Mouse (Mus musculus): ENCODE data around the gene Tecr.
"Not testable (repeated sequence)": the region's sequence is repeated elsewhere in the genome, so short reads cannot be mapped to it uniquely, and the experiment has no call there.

Tecr gene

DNA sequence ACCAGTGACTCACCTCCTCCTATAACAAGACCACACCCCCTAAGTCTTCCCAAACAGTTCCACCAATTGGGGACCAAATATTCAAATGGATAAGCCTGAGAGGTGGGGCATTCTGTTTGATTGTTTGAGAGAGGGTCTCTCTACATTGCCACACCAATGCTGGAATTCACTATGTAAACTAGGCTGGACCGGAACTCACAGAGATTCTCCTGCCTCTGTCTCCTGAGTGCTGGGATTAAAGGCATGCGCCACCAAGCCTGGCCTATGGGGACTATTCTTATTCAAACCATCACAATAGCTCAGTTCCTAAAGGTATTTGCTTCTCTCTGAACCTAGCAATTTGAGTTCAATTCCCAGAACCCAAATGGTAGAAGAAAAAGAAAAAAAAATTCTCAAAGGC is 10.8 kb upstream of the Tecr start:
- DNase-seq (ENCODE audit: low read depth, low spot score), result no peak

DNA sequence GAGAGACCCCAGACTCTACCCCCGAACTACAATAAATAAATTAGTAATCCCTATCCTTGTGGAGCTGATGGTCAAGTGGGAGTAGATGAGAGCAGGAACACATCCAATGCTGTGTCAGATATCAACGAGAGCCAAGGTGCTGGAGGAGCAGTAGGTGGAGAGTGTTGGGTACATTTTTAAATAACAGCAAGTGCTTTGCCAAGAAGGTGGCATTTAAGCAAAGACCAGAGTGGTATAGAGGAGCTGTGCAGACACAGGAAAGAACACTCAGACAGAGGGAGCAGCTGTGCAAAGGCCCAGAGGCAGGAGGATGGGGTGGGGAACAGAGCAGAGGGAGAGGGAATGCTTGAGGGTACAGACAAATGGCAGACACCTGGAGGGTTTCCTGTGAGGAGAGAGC is 9.3 kb upstream of the Tecr start:
- no peak for DNase-seq (ENCODE audit: low read depth, low spot score)

DNA sequence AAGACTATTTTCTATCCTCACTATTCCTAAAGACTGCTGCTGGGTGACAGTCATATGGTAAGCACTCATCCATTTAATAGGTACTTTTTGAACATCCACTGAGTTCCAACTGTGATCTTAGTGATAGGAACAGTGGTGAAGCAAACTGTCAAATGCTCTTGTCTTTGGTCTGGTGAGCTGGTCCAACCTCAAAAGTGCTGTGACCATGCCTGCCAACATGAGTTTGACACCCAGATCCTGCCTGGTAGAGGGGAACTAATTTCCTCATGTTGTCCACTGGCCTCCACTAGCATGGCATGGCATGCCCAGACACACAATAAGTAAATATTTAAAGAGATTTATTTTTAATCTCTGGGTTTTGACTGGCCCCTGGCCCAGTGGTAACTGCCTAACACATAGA is 8.9 kb upstream of the Tecr start:
- no peak for DNase-seq (ENCODE audit: low read depth, low spot score)

DNA sequence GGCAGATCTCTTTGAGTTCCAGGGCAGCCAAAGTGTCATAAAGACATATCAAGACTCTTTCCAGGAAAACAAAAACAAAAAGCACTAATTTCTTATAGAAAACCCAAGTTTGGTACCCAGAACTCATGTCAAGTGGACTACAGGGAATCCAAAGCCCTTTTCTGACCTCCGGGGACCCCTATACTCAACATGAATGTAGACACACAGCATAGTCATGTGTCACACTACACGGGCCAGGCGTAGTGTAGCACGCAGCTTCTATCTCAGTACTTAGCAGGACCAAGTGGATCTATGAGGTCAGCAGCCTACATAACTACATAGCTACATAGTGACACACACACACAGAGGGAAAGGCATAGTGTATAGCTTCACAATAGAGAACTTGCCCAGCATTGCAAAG is 5.9 kb upstream of the Tecr start:
- no peak for DNase-seq (ENCODE audit: low read depth, low spot score)

DNA sequence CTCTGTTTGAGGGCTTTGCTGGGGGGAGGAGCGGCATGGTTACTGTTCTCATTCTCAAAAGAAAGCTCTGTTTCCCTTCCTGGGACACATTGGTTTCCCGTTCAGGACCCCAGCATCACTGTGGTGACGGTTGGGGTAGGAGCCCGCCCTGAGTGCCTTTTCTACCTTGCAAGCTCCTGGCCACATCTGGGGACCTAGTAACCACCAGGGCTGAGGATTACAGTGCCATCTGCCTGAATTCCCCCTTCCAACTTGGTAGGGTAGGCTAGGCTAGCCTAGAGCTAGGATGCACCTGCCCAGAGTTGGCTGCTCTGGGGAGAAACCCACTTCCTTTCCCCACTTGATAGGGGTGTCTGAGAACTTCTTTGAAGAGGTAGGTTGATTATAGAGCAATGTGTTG is 4.2 kb upstream of the Tecr start:
- DNase-seq (ENCODE audit: low read depth, low spot score), result no peak

DNA sequence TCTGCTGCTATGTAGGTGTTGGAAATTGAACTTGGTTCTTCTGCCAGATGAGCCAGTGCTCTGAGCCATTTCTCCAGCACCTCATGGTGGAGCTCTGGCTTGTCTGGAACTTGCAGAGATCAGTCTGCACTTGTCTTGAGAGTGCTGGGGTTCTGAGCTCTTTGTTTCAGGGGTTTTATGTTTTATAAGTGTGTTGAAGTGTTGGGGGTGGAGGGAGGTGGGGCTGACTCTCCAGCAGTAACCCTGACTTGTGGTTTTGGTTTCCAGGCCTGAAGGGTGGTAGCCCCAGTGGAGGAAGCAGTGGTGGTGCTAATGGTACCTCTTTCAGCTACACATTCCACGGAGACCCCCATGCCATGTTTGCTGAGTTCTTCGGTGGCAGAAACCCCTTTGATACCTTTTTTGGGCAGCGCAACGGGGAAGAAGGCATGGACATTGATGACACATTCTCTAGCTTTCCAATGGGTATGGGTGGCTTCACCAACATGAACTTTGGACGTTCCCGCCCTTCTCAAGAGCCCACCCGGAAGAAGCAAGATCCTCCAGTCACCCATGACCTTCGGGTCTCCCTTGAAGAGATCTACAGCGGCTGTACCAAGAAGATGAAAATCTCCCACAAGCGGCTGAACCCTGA is 1.9 kb upstream of the Tecr start:
- DNase-seq (ENCODE audit: low read depth, low spot score), result no peak

DNA sequence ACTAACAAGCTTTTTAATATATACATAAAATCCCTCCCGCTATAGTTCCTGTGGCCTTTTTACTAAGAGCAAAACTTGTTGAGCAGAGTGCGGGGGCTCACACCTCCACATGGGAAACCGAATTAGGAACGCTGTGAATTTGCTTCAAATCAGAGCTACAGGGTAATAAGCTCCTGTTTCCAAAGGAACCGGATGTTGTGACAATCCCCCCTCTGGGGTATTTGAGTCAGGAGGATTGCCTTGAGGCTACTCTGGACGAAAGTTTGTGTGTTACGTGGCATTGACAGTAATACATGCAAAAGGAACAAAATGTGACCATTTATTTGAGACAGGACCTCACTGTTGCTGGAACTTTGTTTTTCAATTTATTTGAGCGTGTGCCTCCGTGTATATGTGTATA is 1.3 kb upstream of the Tecr start:
- DNase-seq (ENCODE audit: low read depth, low spot score), result no peak

DNA sequence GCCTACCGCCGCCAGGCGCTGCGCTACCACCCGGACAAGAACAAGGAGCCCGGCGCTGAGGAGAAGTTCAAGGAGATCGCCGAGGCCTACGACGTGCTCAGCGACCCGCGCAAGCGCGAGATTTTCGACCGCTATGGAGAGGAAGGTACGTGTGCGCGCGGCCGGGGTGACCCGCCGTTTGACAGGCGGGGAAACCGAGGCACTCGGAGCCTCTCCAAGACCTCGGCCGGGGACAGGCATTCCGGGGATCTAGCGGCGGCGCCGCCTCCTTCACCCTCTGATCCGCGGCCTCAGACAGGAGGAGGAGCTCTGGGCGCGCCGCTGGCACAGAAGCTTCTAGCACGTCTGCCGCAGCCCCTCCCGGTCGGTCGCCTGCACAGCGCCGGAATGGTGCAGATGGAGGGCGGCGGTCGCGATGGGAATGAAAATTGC is 643 bp upstream of the Tecr start:
- DNase-seq (ENCODE audit: low read depth, low spot score), result peak; percentile 50

DNA sequence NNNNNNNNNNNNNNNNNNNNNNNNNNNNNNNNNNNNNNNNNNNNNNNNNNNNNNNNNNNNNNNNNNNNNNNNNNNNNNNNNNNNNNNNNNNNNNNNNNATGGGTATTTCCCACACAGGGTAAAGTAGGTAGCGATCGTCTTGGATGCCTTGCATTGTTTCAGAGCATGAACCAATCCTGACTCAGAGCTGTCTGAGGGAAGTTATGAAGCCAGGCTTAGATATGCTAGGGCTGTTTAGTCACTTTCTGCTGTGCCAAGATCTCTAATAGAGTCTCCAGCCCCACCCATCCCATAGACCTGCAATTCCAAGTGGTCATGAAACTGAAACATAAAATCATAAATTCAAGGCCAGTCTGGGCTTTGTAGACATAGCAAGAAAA is 5.1 kb downstream of the Tecr start:
- no peak for DNase-seq (ENCODE audit: low read depth, low spot score)

DNA sequence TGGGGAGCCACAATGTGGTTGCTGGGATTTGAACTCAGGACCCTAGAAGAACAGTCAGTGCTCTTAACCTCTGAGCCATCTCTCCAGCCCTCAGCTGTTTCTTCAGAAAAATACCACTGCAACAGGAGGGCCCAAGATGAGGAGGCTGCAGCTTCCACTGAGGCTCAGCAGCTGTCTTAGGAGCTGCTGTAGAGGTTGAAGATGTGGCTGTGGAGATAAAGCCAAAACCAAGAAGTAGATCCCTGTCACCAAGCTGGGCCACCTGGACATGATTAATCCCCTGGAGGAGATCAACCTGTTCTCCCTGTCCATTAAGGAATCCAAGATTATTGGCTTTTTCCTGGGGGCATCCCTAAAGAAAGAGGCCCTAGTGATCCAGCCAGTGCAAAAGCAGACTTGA is 8.0 kb downstream of the Tecr start:
- DNase-seq (ENCODE audit: low read depth, low spot score), result no peak

DNA sequence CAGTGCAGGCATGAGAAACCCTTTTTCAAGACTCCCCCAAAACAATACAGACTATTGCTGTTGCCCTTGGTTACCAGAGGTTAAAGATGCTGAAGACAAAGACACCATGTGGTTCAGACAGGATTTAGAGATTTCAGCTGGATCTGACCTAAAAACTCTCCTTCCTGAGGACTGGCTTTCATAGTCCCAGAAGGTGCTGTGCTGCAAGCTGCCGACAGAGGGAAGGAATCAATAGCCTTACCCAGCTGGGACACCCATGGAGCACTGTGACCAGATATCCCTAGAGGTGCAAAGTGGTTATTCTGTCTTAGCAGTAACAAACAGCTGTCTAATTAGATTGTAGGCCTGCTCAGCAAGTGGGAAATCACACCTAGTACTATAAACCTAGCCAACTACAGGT is 9.6 kb downstream of the Tecr start:
- DNase-seq (ENCODE audit: low read depth, low spot score), result no peak

DNA sequence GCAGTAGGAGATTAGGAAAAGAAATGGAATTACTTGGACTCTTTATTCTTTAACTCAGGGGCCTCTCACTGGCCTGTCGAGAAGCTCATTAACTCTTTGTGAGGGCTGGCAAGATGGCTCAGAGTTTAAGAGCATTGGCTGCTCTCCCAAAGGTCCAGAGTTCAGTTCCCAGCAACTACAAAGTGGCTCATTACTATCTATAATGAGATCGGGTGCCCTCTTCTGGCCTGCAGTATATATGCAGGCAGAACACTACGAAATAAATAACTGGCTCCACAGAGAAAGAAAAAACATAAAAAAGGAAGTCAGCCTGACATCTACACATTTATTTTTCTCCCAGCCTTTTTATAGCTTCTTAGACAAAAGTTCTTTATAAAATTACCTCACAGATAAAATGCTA is 11.4 kb downstream of the Tecr start:
- no peak for DNase-seq (ENCODE audit: low read depth, low spot score)

DNA sequence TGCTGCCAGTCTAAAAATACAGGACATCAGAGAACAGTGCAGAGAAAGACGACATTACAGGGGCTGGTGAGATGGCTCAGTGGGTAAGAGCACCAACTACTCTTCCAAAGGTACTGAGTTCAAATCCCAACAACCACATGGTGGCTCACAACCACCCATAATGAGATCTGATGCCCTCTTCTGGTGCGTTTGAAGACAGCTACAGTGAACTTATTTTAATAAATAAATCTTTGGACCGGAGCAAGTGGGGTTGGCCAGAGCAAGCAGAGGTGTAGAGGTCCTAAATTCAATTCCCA is 12.8 kb downstream of the Tecr start:
- DNase-seq (ENCODE audit: low read depth, low spot score), result not testable (repeated sequence)

DNA sequence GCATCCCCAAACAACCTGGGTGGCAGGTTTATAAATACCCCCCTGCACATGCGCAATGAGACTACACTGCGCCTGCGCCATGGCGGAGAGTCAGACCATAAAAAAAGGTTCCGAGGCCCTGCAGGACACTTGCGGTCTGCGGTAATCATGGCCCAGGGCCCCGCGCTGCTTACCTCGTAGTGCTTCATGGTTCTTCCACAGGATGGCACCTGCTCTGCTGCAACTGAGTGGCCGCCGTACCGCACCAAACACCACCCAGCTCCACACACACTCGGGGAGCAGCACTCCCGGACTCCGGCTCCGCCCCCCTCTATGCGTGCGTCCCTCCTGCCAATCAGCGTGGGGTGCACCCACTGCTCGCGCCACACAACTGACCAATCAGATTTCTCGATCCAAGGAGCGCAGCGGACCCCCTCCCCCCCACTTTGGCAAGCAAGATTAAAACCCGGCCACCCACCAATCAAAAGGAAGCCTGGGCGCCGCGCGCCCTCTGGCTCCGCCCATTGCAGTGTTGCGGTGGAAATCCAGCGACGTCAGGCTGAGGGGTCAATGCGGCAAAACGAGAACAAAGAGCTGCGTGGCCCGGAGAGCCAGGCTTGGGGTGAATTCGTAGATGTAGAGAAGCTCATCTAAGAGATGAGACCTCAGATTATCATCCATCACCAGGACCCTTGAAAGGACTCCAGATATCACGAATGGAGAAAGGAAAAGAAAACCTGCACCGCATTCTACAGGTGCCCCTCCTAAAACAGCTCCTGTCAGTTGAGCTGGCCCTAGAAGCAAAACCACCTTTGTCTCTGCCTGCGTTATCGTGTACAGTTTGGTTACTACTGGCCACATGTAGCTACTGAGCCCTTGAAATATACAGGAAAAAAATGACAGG is 13.4 kb downstream of the Tecr start:
- peak; percentile 96 for DNase-seq (ENCODE audit: low read depth, low spot score)

DNA sequence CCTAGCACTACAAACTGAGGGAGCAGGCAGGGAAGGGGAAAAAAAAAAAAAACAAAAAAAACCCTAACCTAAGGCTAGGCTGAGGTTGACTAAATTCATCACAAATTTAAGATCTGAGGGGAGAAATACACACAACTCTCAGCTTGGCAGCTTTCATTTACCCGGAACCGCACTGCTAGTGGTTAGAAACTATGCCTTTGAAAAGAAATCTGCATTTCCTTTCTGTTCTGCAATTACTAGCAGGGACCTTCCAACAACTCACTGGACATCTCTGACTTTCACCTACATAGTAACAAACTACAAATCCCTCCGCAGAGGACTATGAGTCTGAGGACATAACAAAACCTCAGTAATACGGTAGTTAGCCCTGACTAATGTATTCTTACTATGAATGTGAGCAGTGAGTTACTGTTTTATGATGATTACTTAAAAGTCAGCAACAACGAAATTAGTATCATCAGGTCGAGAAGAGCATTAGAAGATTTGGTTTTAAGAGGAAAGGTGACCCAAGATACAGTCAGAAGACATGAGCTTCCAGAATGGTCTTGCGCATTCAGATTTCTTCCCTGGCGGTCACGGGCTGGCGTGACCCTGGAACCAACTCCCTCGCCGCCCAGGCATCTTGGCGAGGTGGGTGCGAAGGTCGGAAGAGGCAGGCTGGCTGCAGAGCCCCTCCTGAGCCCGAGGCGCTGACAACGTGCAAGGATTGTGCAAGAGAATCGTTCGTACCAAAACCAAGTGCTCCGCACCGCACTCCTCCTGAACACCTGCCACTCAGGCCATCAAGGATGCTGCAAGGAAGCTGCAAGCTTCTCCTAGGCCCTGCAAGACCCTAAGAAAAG is 14.2 kb downstream of the Tecr start:
- no peak for DNase-seq (ENCODE audit: low read depth, low spot score)

DNA sequence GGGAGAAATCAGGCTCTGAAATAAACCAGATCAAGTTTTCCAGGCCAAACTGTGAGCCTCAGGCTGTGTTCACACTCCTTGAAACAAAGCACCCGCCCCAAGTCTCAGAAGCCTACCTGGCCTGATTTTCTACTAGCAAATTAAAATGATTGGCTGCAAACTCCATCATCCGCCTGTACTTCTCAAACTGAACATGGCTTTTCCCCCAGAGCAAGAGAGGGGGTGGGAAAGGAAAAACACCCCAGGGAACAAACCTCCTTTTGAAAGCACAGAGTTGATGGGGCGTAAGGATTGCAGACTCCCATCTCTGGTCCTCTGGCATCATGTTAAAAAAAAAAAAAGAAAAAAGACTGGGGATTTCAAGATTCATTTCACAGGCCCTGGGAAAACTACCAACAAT is 15.1 kb downstream of the Tecr start:
- DNase-seq (ENCODE audit: low read depth, low spot score), result no peak

DNA sequence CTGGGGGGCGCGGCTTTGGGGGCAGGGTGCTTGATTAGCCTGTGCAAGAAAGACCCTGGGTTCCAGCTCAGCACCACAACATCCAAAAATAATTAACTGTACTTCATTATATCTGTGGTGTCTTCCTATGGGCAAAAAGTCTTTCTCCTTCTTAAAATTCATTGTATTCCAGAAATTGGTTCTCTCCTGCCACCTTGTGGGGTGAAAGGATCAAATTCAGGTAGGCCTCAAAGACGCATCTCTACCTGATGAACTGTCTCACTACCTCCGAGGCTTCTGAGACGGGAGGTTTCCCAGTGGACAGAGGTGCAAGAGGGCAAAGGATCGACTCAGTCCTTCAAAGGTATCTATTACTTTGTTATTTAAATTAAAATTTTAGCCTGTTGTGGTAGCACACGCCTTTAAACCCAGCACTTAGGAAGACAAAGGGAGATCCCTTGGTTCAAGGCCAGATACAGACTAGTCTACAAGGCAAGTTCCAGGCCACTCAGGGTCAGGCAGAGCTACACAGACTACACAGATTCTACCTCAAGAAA is 17.2 kb downstream of the Tecr start:
- no peak for DNase-seq (ENCODE audit: low read depth, low spot score)

DNA sequence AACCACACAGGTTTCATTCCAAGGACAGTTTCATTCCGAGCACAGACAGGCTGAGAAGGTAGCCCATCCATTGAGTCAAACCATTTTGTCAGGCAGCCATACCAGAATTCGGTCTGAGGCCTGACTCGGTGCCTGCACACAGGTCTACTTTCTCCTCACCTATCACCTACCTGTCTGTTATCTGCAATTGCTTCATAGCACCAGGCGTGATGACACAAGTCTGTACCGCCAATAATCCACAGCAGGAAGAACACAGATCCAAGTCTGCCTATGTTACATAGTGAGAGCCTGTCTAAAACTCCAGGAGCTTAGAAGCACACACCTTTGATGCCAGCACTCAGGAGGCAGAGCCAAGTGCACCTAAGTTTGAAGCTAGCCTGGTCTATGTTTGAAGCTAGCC is 18.9 kb downstream of the Tecr start:
- no peak for DNase-seq (ENCODE audit: low read depth, low spot score)

DNA sequence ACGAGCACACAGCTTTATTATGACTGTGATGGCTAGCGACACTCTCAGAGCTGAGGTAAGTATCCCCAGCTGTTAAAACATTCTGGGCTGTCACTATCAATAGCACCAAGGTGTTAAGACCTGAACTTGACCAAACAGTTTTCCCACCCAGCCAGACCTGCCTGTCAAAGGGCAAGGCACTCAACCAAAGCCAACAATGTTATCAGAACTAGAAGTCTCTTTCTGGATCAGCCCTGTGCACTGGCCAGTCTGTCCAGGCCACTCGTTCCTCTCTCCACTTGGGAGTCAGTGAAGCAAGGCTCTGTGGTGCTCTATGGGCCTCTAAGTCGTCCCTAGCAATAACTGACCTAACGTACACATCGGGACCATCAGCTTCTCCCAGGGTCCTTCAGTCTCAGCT is 20.1 kb downstream of the Tecr start:
- DNase-seq (ENCODE audit: low read depth, low spot score), result no peak

DNA sequence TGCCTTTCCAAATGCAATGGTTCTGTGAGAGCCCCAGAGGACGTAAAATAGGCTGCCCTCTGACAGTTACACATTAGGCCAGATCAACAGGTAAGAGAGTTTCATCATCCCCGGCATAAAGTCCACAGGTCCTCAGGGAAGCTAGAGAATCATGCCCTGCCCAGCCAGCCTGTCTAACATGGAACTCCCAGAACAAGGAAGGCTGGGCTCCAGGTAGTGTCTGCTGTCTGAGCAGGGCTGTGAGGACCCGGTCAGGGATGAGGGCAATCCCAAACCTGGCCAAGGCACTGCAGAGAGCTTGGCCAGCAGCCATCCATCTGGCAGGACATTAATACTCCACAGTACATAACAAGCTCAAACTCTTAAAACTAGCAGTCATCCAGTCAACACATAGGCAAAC is 22.4 kb downstream of the Tecr start:
- no peak for DNase-seq (ENCODE audit: low read depth, low spot score)

DNA sequence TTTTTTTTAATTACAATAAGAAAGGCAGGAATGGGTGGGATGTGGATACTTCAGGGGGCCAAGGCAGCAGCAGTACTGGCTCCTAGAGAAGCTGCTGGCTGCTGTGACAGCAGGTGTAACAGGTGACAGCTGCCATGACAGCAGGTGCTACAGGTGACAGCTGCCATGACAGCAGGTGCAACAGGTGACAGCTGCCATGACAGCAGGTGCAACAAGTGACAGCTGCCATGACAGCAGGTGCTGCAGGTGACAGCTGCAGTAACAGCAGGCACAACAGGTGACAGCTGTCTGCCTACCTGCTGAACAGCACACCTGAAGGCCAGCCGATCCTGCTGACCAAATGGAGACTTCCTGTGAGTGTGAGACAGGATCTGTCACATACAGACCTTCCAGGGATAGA is 23.0 kb downstream of the Tecr start:
- no peak for DNase-seq (ENCODE audit: low read depth, low spot score)

DNA sequence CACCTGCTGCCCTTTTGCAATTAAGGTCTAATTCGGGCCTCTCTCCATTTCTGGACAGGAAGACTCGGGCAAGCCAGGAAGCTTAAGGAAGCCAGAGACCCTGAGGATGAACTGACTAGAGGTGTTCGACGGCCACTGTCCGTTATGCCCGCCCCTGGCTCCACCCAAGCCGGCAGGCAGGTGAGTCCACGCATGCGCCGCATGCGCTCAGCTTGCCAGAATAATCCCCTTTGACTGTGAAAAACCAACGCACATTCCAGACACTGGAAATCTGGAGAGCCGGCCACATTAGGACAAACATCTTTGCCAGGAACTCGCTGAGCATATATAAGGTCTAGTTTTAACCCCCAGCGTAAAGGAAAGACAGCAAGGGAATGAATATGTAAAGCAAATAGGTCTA is 24.5 kb downstream of the Tecr start:
- no peak for DNase-seq (ENCODE audit: low read depth, low spot score)

DNA sequence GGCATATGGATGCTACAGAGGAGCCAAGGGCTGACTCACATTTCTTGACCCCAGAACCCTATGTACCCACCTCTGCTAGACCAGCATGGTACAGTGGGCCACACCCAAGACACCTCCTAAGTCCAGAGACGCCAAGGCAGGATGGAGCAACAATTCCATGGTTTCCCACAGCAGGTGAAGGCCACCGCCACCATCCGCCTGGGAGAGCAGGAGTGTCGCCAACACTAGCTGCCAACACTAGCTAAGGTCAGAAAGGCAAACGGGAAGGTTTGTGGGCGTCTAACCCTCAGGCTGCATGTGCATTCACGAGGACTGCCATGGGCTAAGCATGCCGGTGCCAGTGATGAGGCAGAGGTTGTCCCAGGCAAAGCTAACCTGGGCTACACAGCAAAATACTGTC is 25.5 kb downstream of the Tecr start:
- no peak for DNase-seq (ENCODE audit: low read depth, low spot score)
